Mouse (Mus musculus) heart, adult 18-20 months (tissue): Measurements from ENCODE around the gene Dmgdh. TPM values are rescaled to one million over a fixed set of nuclear protein-coding genes. Genes with fewer than 3 reads are reported as not detected.

ENCODE experiments used
- DNase-seq, 2 experiments: peaks; one replicate each; pipeline ENCODE4 v3.0.0; 2021 to 2022; ENCODE audit warnings: mixed read lengths in 1 of 2
- total RNA-seq, 2 experiments: library from RNA; stranded (reverse); gene quantifications; 2 replicates each; pipeline ENCODE4 v1.2.3; 2021

Gene Dmgdh
- total RNA-seq, 2 experiments from 2014 or later = not detected

DNA sequence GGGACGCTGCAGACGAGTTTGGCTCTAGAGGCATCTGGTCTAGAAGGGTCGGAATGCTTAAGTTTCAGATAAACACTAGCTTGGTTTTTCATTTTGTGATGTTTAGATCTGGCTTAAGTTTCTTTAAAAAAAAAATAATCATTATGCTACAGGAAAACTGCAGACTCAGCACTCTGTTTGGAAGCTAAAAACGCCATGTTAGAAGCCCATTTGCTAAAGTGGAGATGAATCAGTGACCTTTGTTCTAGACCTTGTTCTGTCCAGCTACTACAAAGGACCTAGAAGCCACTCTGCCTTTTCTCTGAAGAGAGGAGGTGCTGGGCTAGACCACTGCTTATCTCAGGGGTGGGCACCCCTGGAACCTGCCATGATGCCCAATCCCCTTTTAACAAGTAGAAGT is 36.1 kb downstream of the Dmgdh start:
- no peak for DNase-seq

DNA sequence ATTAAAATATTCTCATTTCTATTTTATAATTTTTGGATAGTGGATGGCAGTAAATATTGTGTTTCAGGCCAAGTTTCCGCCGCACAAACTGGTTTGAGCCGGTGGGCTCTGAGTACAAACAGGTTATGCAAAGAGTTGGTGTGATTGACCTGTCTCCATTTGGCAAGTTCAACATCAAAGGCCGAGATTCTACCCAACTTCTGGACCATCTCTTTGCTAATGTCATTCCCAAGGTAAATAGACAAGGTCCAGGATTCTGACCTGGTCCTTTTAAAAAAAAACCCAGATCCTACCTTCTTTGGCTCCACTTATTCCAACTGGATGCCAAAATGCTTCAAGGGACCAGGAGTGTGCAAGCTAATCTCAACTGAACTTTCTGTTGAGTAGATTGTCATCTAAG is 37.0 kb downstream of the Dmgdh start:
- no peak for DNase-seq

DNA sequence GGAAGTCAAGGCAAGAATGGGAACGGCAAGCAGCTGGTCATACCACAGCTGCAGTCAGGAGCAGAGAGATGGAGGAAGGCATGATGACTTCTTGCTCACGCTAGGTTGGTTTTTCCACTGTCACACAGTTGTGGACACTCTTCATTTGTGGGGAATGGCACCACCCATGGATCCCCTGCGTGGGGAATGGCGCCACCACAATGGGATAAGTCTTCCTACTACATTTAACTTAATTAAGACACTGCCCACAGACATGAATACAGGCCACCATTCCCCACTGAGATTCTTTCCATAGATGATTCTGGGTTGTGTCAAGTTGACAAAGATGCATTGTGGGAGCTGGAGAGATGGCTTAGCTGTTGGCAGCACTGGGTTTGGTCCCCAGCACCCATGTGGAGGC is 38.1 kb downstream of the Dmgdh start:
- no peak for DNase-seq

DNA sequence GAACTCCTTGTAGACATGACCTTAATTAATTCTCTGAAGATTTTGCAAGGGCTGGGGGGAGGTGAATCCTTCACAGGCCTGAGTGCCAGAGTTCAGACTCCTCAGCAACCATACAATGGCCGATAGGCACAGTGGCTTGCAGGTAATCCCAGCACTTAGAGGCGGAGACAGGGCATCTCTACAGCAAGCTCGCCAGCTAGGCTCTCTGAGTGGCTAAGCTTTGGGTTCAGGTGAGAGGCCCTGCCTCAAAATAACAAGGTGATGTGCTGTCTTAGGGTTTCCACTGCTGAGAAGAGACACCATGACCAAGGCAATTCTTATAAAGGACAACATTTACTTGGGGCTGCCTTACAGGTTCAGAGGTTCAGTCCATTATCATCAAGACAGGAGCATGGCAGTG is 39.6 kb downstream of the Dmgdh start:
- no peak for DNase-seq

GRCm38 (mm10) chr13:93717113-93717512 is 42.9 kb downstream of the Dmgdh start:
- no peak for DNase-seq

- DNase-seq = peak; percentile 32 to 81
Measured at GRCm38 (mm10) chr13:93718948-93719347, 44.7 kb downstream of the Dmgdh start.

- no peak for DNase-seq
Measured at GRCm38 (mm10) chr13:93721916-93722315, 47.7 kb downstream of the Dmgdh start.

DNA sequence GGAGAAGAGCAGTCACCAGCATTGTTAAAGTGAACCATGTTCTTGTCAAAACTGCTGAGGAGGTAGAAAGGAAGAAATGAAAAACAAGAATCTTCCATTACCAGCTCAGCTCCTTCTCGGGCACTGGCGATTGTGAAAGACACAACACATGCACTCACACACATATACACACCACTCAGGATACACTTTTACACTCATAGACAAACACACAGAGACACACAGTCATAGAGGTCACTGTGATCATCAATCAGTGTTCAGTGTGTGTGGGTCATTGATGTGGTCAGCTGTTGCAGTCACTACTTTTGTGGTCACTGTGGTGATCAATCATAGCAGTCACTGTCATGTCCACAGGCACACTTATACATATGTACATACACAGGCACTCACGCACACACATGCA is 49.2 kb downstream of the Dmgdh start:
- no peak for DNase-seq

- DNase-seq = peak in 1 of 2 experiments; percentile 22
Measured at GRCm38 (mm10) chr13:93724206-93724605, 50.0 kb downstream of the Dmgdh start.

DNA sequence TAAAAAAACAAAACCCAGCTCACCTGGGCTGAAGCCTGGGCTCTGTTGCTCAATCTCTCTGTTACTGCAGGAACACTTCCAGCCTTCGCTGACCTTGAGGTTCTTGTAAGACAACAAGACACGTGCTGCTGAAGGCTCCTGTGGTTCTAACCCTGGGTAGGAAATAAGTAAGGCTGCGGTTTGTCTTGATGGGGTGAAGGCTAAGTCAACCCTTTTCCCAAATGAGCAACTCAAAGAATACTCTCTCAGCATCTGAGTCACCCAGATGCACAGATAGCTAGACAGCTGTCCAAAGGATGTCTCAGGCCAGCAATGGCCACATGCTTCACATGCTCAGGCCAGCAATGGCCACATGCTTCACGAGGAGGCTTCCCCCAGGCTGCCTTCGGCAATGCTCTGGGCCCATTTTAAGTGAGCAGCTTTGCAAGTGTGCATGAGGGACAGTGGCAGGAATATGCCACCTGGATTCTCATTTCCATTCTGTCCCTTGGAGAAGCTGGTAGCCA is 61.0 kb downstream of the Dmgdh start:
- DNase-seq = no peak

GRCm38 (mm10) chr13:93744118-93744517 is 69.9 kb downstream of the Dmgdh start:
- DNase-seq = no peak

- no peak for DNase-seq
Measured at GRCm38 (mm10) chr13:93752597-93753400, 78.6 kb downstream of the Dmgdh start.

DNA sequence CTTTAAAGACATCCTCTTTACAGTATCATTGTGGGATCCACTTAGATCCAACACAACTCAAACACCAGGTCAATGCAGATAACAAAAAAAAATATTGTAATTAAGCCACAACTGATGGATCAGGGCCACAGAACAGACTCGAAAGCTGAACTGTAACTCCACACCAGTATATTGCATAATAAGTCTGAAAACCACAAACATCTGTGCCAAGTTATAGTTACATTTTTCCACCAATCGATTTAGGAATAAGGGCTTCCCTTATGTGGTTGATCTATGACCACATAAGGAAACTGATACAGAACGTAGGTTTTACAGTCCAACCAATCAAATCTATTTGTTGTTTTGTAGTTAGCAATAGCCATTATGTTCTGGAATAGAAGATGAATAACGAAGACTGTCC is 80.9 kb downstream of the Dmgdh start:
- peak in 1 of 2 experiments; percentile 4 for DNase-seq

- no peak for DNase-seq
Measured at GRCm38 (mm10) chr13:93756674-93757073, 82.4 kb downstream of the Dmgdh start.

GRCm38 (mm10) chr13:93757514-93757913 is 83.3 kb downstream of the Dmgdh start:
- DNase-seq = no peak

GRCm38 (mm10) chr13:93758149-93758898 is 84.1 kb downstream of the Dmgdh start:
- no peak for DNase-seq

- DNase-seq = no peak
Measured at GRCm38 (mm10) chr13:93761831-93762230, 87.6 kb downstream of the Dmgdh start.

GRCm38 (mm10) chr13:93762879-93763278 is 88.6 kb downstream of the Dmgdh start:
- no peak for DNase-seq

DNA sequence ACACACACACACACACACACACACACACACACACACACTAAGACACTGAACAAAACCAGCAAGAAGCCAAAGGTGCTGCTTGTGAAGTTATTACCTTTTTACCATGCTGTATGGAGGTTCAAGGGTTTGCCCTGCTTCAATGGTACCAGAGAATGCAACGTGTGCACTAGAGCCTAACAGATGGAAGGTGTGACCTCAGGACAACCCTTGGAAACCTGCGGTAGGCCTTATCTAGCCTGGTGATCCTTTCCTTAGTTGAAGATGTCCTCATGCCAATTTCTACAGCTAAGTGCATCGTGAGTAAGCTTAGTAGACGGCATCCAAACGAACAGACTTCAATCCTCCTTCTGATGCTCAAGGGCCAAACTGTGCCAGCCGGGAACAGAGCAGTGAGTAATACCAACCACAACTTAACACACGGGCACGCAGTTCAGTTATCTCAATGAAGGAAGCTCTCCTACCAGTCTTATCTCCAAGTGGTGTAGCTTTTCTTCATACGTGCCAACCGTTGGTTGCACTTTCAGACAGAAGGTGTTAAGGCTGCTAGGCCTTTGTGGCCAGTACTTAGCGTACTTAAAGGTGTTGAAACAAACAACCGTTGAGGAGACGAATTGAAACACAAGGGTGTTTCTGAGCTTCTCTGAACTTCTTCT is 90.2 kb downstream of the Dmgdh start:
- DNase-seq = no peak

DNA sequence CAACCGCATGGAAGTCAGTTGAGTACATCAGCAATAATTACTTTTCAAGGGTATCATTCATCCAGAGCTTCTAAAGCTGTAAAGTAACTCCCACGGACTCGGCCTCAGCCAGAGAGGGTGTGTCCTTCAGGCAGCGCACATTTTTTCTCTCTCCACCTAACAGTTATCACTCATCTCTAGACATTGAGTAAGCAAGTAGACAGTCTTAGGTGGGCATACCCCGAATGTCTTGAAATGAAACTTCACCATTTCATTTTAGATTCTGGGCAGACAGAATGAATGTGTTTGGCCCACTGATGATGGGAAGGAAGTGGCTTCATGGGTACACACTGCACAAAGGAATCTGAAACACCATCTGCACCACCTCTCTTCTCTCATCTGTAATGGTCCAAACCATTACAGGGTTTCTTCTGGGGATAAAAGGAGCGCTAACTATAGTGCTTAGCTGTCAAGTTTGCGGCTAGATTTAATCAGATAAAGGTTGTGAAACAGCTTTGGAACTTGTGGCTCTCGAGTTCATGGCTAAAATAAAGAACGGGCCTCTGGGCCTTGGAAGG is 96.9 kb downstream of the Dmgdh start:
- DNase-seq = peak in 1 of 2 experiments; percentile 12

DNA sequence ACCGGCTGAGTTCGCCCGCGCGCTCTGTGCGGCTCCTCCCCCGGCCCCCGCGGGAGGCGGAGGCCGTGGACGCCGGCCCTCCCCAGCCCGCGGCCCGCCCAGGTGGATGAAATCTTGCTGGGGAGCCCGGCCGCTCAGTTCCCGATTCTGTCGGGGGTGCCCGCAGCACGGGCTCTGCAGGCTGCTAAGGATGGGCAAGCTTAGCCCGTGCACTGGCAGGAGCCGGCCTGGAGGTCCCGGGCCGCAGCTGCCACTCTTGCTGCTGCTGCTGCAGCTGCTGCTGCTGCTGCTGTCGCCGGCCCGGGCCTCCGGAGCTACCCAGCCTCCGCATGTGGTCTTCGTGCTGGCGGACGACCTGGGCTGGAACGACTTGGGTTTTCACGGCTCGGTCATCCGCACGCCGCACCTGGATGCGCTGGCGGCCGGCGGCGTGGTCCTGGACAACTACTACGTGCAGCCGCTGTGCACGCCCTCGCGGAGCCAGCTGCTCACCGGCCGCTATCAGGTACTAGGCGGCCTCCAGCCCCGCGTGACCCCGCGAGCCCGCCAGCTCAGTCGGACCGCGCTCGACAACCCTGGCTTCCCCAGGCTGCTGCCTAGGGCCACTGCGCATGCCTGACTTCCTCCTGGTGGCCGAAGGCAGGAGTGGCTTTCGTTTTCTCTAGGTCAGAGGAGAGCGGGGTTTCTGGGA is 97.5 kb downstream of the Dmgdh start, which contains the start of gene Arsb:
Gene Arsb, plus strand, starts transcription at position 43 of the 691 bp plus-strand sequence.
- DNase-seq = peak; percentile 90 to 92

GRCm38 (mm10) chr13:93772279-93772636 is 98.0 kb downstream of the Dmgdh start:
- no peak for DNase-seq
